Mouse (Mus musculus): ENCODE data around the gene Chit1.

DNA sequence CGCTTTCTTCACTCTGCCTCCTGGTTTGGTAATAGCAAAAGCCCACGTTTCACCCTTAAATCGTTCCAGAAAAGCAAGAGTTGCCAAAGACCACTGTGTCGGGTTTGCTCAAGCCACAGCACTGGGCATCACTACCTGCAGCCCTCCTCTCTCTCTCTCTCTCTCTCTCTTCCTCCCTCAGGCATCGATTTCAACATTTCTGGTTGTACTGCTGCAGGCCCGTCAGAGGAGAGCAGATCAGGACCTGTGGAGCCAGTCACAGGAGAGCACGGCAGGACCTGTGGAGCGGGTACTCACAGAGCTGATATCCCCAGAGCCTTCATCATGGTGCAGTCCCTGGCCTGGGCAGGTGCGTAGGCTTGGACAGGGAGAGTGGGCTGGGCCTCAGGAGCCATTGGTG is 27.4 kb downstream of the Chit1 start:
- TF ChIP-seq CTCF (IDR thresholded peaks at IDR 0.05; ENCODE audit: control insufficient read depth, insufficient read depth, insufficient read length) (no peak), USF1 (IDR thresholded peaks at IDR 0.05; ENCODE audit: low read depth) (no peak), MAX (IDR thresholded peaks at IDR 0.05) (no peak), MYOD1 (IDR thresholded peaks at IDR 0.05; ENCODE audit: control insufficient read depth, insufficient read length, low read depth) (no peak)
